Mouse (Mus musculus) gastrocnemius, postnatal 10 days (tissue): Measurements from ENCODE around the gene Lep. TPM values are rescaled to one million over a fixed set of nuclear protein-coding genes. Genes with fewer than 3 reads are reported as not detected.

Experiments
- DNase-seq: peaks from one replicate; pipeline ENCODE4 v3.0.0; 2021; ENCODE audit warnings: mixed read lengths
- microRNA-seq, 2 experiments: library from miRNA; unstranded; fragments of <30 nt; microRNA quantifications; one replicate each; pipeline ENCODE4 v1.2.0; 2021
- total RNA-seq, 2 experiments: library from RNA; stranded (reverse); gene quantifications; 2 replicates each; pipeline ENCODE4 v1.2.3; 2021

Gene Lep
- total RNA-seq, 2 experiments from 2014 or later = 1.1 to 2.0 TPM

DNA sequence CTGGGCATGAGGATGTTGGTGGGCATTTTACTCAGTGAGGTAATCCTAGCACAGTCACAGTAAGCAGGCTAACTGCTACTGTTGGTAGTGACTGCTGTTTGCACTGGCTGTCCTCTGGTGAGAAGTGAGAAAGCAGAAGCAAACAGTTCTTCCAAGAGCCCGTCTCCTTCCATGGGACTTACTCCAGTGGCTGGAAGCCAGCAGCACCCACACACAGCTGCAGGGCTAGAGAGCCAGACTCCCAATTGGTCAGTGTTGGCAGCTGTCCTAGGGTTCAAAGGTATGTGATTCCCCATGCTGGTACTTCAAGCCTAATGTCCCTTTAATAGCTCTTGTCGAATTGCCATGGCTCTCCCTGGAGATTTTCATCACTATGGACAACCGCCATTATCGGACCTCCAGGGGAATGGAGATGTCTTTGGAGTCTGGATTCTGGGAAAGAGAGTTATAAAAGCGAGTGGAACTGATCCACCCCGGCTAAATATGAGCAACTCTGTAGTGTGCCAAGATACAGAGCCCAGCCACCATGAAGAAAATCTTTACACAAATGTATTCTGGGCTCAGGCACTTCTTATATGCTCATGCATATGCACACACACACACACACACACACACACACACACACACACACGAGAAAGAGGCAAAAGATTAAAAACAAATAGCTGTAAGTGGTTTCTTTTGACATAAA is 57.5 kb downstream of the Lep start:
- DNase-seq = peak; percentile 70

DNA sequence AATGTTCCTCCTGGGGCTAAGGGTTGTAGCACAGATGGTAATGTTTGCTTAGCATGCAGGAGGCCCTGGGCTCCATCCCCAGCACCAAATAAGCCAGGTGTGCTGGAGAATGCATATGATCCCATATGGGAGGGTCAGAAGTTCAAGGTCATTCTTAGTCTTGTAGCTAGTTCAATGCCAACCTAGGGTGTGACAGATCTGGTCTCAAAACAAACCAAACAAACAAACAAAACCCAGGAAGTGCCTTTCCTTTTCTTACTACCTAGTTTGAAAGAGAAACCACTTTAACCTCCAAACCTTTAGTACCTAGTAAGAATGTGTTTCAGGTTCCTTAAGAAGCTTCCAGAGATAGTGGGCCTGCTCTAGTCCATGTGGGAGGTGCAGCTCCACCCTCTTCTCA is 58.2 kb downstream of the Lep start:
- no peak for DNase-seq

DNA sequence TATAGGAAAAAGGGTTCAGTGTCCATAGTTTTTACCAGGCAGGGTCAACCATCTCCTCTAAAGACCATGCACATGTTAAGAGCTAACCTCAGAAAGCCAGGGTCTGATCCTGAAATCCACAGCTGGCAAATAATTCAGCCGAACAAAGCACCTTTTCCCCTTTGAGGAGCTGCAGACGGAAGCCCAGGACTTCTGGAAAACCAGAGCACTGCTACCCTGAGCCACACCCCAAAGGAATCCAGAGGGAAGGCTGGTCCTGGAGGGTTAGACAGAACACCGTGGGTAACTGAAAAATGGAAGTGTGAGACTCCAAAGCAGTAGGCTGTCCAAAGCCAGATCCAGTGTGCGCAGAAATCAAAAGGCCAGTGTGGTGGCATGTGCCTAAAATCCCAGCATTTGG is 58.9 kb downstream of the Lep start:
- no peak for DNase-seq

DNA sequence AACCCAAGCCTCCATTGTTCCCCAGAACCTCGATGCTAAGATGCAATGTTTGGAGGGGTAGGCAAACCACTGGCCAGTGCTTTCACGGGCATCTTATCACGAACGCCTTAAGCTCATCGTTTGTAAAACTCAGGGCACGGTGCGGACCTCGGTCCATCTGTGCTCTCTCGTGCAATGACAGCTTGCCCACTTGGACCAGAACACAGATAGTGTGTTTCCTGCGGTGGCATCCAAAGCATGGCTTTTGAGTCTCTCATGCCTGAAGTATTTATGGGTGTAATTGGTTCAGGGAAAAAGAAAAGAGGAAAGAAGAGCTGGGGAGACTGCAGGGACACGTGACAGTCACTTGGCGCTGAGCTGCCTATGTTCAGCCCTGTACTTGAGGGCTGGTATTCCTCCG is 60.0 kb downstream of the Lep start:
- no peak for DNase-seq

Small RNA genes within 50 kb of the gene (microRNA-seq; reads per million reads assigned to microRNA genes)
- 0.25 to 2.5 reads per million in 2 experiments for gene Mir129-1

Other genes starting within 250 kb of the Lep start
- gene Lrrc4, start 228.5 kb upstream of the Lep start, total RNA-seq = 1 to 10 TPM; 1.0 to 1.1 TPM
- 10 to 100 TPM; 16.7 to 19.0 TPM for gene Rbm28, start 104.8 kb downstream of the Lep start, total RNA-seq
- 1 to 10 TPM in 1 of 2 experiments, under 1 TPM in 1; 0.78 to 1.2 TPM for gene Prrt4, start 119.4 kb downstream of the Lep start, total RNA-seq
- 10 to 100 TPM; 23.4 to 24.7 TPM for gene Impdh1, start 156.1 kb downstream of the Lep start, total RNA-seq
- gene Hilpda, start 212.3 kb downstream of the Lep start, total RNA-seq = 1 to 10 TPM; 6.9 to 8.8 TPM
- gene Fam71f2, start 219.4 kb downstream of the Lep start, total RNA-seq = under 1 TPM in 1 of 2 experiments, not detected in 1; 0.27 TPM